Mouse (Mus musculus) gastrocnemius, postnatal 10 days (tissue): ENCODE measurements around the gene Snx29. TPM values are rescaled to one million over a fixed set of nuclear protein-coding genes. Genes with fewer than 3 reads are reported as not detected.

ENCODE experiments used
- DNase-seq: peaks from one replicate; pipeline ENCODE4 v3.0.0; 2021; ENCODE audit warnings: mixed read lengths
- total RNA-seq, 2 experiments: library from RNA; stranded (reverse); gene quantifications; 2 replicates each; pipeline ENCODE4 v1.2.3; 2021

Gene Snx29
- total RNA-seq, 2 experiments from 2014 or later: 12.9 to 16.0 TPM

DNA sequence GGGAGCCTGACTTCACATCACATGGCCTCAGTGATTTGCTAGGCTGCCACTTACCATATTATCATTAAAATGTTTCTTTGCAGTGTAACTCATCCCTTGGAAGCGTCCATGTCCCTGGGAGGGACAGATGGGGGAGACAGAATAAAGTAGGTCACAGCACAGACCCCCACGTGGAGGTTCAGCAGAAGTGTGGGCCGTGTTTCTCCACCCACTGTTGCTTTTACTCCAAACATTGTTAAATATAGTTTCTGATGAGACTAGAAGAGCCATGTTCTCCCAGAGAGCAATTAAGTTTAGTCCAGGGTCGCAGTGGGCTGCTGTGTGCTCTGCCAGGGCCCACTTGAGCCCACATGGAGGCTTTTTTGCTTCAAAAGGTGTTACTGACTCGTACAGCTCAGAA is 419.2 kb downstream of the Snx29 start:
- no peak for DNase-seq

DNA sequence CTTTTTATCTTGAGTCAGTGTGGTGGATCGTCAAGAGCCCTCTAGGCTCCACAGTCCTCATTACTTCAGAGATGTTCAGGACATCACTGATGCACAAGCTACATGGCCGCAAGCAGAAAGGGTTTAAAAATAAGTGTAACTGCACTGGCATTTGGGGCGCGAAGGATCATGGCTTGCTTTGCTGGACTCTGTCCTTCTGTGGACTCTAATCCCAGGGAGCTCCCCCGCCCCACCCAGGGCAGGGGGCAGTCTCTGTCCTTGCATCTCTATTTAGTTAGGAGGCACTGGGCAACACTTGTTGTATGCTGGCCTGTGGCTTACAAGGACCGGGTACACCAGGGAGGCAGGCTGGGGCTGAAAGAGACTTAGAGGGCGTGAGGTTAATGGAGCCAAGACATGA is 419.6 kb downstream of the Snx29 start:
- no peak for DNase-seq

DNA sequence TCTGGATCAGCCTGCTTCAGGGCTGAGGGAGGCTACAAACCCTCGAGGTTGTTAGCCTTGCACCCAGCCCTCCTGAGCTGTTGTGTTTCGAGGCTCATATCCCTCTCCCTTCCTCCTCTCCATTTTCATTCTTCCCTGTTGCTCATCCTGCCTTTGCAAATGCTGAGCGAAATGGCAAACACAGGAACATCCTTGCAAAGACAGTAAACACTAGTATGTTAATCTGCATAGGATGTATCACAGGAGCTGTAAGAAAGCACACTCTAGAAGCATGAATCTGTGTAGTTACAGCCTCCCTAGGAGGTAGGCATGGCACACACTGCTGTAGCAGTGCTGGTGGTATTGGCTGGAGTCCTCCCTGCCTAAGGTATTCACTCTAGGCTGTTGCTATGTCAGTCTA is 420.3 kb downstream of the Snx29 start:
- no peak for DNase-seq

- DNase-seq: no peak
Measured at GRCm38 (mm10) chr16:11743724-11744123, 421.0 kb downstream of the Snx29 start.

- no peak for DNase-seq
Measured at GRCm38 (mm10) chr16:11746036-11746435, 423.3 kb downstream of the Snx29 start.

DNA sequence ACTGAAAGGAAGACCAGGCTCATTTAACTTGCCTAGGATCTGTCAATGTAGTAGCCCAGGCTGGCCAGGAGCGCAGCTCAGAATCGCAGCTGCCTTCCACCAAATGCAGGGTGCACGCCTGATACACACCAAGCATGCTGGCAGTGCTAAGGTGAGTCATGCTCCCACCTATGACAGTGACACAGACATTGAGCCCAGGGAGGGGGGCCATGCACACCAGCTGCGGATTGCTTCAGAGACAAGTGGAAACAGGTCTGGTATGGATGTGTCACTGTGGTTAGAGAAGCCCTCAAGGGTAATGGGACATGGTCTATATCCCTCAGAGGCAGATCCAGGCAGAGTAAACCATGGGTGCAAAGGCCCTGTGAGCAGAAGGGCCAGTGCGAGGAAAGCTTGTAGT is 425.2 kb downstream of the Snx29 start:
- DNase-seq: no peak

DNA sequence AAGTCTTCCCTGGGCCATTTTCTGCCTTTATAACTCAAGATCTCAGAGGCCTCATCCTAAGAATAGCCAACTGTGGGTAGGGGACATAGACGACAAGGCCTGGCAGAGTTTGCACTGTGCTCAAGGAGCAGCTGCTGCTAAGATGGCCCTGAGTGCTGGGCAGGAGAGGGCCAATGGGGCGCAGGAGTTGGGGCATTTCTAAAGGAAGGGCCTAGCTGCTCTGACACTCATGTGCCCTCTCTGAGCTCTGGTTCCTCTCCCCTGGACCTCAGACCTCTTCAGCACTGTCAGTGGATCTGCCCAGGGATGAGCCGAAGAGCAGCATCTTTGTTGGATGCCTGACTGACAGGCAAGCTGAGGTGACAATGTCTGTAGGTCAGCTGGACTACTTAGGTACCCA is 426.4 kb downstream of the Snx29 start:
- DNase-seq: no peak

DNA sequence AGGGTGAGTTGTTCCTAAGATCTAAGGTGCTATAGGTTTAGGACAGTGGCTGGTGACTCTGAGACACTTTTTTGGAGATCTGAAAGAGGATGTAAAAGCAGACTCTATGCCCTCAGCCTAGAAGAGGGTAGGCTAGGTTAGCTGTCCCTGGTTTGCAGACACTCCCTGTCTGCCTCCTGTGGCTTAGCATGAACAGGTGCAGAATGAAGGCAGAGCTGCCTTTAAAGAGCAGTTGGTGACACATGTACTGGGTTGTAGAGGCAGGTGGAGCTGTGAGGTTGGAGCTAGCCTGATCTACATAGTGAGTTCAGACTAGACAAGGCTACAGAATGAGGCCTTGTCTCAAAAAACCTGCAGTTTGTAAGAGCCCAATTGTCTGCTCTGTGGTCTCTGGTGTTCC is 427.9 kb downstream of the Snx29 start:
- no peak for DNase-seq

- DNase-seq: no peak
Measured at GRCm38 (mm10) chr16:11752557-11752956, 429.8 kb downstream of the Snx29 start.

GRCm38 (mm10) chr16:11753466-11753865 is 430.8 kb downstream of the Snx29 start:
- DNase-seq: no peak

DNA sequence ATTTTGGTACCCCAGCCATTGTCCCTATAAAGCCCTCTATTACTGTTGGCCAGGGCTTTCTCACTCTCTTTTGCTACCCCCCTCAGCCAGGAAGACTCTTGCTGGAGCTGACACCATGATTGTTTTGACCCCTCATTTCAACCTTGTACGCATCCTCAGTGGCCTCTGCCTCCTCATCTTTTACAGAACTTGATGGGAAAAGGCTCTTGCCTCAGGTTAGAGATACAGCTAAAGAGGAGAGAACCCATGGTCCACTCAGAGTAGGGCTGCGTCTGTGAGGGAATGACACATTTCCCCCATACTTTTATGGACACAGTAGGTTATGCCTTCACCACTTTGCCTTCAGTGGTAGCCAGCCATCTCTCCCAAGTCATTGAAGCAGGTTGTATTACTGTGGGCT is 431.4 kb downstream of the Snx29 start:
- DNase-seq: no peak

GRCm38 (mm10) chr16:11755281-11756066 is 432.8 kb downstream of the Snx29 start:
- DNase-seq: no peak

DNA sequence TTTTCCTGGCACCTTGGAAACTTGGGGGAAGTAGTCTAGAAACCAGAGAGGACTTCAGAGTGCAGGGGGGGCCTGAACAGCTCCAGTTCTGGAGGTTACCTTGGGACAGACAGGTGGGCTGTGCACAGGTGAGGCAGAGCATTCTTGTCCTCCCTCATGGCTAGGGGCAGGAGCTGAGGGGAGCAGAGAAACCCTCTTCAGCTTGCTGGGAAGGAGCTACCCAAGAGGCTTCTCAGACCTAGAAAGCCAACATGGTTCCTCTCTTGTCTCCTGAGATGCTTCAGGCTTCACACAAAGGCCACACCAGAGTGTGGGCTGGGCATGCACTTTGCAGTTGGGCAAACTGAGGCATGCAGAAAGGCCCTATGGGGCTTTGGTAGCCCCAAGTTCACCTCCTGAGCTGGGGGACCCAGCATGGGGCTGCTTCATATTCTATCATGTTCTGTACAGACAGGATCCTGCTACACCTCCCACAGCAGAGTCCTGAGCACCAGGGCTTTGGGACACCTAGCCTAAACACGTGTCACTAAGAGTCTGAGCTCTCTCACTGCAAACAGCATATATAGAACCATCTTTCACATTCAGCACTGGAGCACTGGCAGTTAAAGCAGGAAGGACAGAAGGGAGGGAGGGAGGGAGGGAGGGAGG is 434.0 kb downstream of the Snx29 start:
- DNase-seq: no peak

- DNase-seq: no peak
Measured at GRCm38 (mm10) chr16:11757471-11757870, 434.8 kb downstream of the Snx29 start.

DNA sequence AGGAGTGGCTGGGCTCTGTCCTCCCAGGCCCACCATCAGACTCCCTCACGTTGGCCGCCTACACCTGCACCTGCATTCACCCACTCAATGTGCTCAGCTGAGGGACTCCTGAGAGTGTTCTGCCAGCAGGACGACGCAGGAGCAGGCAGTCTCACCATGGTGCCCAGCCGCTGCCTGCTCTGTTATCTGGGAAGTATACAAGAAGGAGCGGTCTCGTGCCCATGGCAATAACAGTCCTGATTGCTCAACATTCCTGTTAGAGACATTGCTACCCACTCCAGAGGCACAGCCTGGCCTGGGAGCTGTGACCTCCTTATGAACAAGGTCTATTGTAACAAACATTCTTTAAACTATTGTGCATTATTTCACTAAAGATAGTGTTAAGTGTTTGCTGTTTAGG is 435.2 kb downstream of the Snx29 start:
- no peak for DNase-seq

GRCm38 (mm10) chr16:11772318-11772717 is 449.6 kb downstream of the Snx29 start:
- no peak for DNase-seq

DNA sequence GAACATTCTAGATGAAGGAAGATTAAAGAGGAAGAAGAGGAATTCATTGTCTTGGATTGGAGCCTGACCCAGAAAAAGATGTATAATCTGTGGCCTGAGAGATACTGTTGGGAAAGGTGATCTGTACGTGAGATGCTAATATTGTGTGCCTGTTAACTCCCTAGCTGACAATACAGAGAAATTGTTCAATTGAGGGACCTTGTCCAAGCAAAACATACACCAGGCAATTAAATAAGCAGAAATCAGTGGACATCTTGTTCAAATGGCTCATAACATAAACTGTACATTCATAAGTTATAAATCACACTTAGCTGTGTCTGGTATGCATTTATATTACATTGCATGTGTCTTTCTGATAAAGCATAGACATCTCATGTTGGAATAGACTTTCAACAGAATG is 451.6 kb downstream of the Snx29 start:
- no peak for DNase-seq

DNA sequence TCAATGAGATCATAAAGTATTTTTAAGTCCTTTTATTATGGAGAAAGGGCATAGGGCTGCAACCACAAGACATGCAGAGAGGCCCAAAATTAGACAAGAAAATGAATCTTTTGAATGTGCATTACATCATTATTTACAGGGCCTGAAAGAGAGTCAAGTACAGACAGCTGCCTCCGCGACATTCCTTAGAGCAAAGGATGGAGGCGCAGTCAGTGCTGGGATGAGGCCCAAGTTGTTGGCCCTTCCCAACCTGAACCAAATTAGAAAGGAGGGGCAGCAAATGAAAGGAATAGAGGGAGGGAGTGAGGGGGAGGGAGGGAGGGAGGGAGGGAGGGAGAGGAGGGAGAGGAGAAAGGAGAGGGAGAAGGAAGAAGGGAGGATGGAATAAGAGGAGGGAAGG is 453.8 kb downstream of the Snx29 start:
- DNase-seq: no peak

DNA sequence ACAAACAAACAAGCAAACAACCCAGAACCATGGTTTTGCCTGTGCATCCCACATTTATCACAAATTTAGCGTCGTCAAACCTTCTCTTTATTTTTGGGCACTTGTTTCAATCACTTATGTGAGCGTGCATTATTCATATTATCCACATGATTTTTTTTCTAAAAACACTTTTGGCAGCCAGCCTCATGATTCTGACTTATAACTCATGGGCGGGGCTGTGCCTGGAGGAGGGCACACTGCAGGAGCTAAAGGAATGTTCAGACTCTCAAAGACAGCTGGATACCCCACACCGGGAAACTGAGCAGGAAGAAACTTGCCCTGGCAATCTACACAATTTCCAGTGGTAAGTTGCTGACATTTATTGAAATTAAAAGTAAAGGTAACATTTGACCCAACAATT is 455.5 kb downstream of the Snx29 start:
- DNase-seq: no peak

- no peak for DNase-seq
Measured at GRCm38 (mm10) chr16:11778715-11779460, 456.2 kb downstream of the Snx29 start.

GRCm38 (mm10) chr16:11782082-11782481 is 459.4 kb downstream of the Snx29 start:
- DNase-seq: no peak

DNA sequence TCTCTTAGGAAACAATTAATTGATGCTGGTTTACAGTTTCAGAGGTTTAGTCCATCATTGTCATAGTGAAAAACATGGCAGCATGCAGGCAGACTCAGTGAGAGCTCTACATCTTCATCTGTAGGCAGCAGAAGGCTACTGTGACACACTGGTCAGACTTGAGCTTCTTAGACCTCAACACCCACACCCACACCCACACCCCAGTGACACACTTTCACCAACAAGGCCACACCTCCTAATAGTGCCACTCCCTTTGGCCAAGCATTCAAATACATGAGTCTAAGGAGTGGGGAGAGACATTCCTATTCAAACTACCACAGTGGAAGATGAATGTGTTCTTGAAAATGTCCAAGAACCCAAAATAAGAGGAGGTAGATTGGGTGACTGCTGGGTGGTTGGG is 460.6 kb downstream of the Snx29 start:
- DNase-seq: no peak

DNA sequence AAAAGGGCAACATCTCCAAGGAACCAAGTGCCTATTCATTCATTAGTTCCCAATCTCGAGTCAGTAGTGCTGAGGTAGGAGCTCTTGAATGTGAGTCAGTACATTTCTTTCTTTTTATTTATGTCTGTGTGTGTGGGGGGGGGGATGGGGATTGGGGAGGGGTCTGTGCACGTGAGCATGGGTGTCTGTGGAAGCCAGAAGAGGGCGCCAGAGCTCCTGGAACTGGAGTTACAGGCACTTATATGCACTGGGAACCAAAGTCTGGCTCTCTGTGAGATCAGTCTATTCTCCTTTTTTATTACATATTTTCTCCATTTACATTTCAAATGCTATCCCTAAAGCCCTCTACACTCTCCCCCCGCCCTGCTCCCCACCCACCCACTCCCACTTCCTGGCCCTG is 461.6 kb downstream of the Snx29 start:
- DNase-seq: no peak
